Mouse (Mus musculus): ENCODE measurements around the gene Lmna.

The Lmna gene

GRCm38 (mm10) chr3:88539397-88539796 is 29.6 kb upstream of the Lmna start:
- DNase-seq (ENCODE audit: extremely low spot score, low spot score), result no peak

GRCm38 (mm10) chr3:88538271-88539145 is 28.8 kb upstream of the Lmna start:
- DNase-seq (ENCODE audit: extremely low spot score, low spot score), result no peak

GRCm38 (mm10) chr3:88537146-88537545 is 27.4 kb upstream of the Lmna start:
- no peak for DNase-seq (ENCODE audit: extremely low spot score, low spot score)

GRCm38 (mm10) chr3:88536103-88536930 is 26.6 kb upstream of the Lmna start:
- peak; percentile 68 for DNase-seq (ENCODE audit: extremely low spot score, low spot score)

GRCm38 (mm10) chr3:88535527-88535926 is 25.8 kb upstream of the Lmna start:
- no peak for DNase-seq (ENCODE audit: extremely low spot score, low spot score)

GRCm38 (mm10) chr3:88535005-88535404 is 25.2 kb upstream of the Lmna start:
- no peak for DNase-seq (ENCODE audit: extremely low spot score, low spot score)

GRCm38 (mm10) chr3:88533706-88534105 is 23.9 kb upstream of the Lmna start:
- peak; percentile 36 for DNase-seq (ENCODE audit: extremely low spot score, low spot score)

- DNase-seq (ENCODE audit: extremely low spot score, low spot score), result peak; percentile 75
These were observed 23.1 kb upstream of the Lmna start for GRCm38 (mm10) chr3:88532689-88533511.

GRCm38 (mm10) chr3:88532299-88532674 is 22.5 kb upstream of the Lmna start, which contains the start of gene Mex3a:
Gene Mex3a (plus strand): TSS chr3:88532395.
- DNase-seq (ENCODE audit: extremely low spot score, low spot score), result no peak

- peak; percentile 94 for DNase-seq (ENCODE audit: extremely low spot score, low spot score)
These were observed 21.9 kb upstream of the Lmna start for GRCm38 (mm10) chr3:88531348-88532298.

- DNase-seq (ENCODE audit: extremely low spot score, low spot score), result peak; percentile 52
These were observed 20.5 kb upstream of the Lmna start for GRCm38 (mm10) chr3:88530082-88530864.

- no peak for DNase-seq (ENCODE audit: extremely low spot score, low spot score)
These were observed 19.6 kb upstream of the Lmna start for GRCm38 (mm10) chr3:88529204-88530000.

- no peak for DNase-seq (ENCODE audit: extremely low spot score, low spot score)
These were observed 18.9 kb upstream of the Lmna start for GRCm38 (mm10) chr3:88528646-88529045.

- no peak for DNase-seq (ENCODE audit: extremely low spot score, low spot score)
These were observed 17.8 kb upstream of the Lmna start for GRCm38 (mm10) chr3:88527565-88527964.

- peak; percentile 94 for DNase-seq (ENCODE audit: extremely low spot score, low spot score)
These were observed 16.7 kb upstream of the Lmna start for GRCm38 (mm10) chr3:88526157-88527131.

GRCm38 (mm10) chr3:88525021-88525420 is 15.3 kb upstream of the Lmna start:
- DNase-seq (ENCODE audit: extremely low spot score, low spot score), result no peak

GRCm38 (mm10) chr3:88523027-88523426 is 13.3 kb upstream of the Lmna start:
- DNase-seq (ENCODE audit: extremely low spot score, low spot score), result no peak

All from neural tube, embryonic 10.5 days (tissue).